Mouse (Mus musculus): ENCODE results near the gene Ttc7b. TPM values are rescaled to one million over a fixed set of nuclear protein-coding genes. Genes with fewer than 3 reads are reported as not detected.

The Ttc7b gene
- polyA plus RNA-seq, 1 experiment: 20.4 TPM

DNA sequence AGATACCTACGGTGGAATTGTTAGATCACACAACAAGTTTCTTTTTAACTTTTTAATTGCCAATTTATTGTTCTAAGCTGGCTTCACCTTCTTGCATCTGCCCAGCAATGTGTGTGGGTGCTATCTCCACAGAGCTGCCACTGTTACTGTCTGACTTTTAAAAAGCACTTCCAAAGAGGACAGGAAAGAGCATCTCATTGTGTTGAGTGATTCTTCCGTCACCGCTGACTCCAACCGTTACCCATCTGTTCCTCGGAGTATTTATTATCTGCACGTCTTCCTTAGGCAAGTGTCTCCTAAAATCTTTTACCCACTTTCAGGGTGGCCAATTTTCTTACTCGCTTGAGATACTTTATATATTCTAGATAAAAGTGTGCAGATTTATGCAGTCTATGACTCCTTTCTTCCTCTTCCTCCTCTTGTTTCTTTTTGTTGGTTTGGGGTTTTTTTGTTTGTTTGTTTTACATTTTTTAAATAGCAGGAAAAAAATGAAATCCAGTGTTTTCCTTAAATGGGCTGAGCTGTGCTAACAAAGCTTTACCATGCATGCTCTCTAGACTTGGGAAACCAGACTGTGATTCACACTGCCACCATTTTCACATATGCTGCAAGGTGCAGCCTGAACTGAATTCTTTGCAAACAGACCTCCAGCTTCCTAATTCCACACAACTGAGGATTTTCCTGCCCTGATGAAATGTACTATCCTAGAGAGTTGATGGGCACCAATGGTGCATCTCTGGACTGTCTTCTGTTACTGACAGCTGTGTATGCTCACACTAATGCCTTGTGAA, 50.9 kb downstream of the Ttc7b start:
- Histone ChIP-seq H3K27me3 (ENCODE audit: control insufficient read depth, insufficient read depth, low read length) (no peaks in the 10 kb centered on the region), H3K4me3 (ENCODE audit: extremely low read depth, insufficient read depth, insufficient read length) (no peak overlapping the region), H3K4me1 (ENCODE audit: control insufficient read depth, insufficient read depth, insufficient read length) (no peaks in the 10 kb centered on the region), H3K36me3 (ENCODE audit: control insufficient read depth, insufficient read depth, low read length) (no peaks in the 10 kb centered on the region; the same call in 1 of the 2 replicates), H3K27ac (ENCODE audit: insufficient read depth, low read length) (no peak overlapping the region)
- WGBS: 89% methylated on average over 7 of the region's 7 CpGs
- TF ChIP-seq CTCF (IDR thresholded peaks at IDR 0.05; ENCODE audit: extremely low read depth, insufficient read depth, insufficient read length, insufficient replicate concordance) (no peak), POLR2A (IDR thresholded peaks at IDR 0.05; ENCODE audit: low read depth, low read length) (no peak)
- no peak for DNase-seq (ENCODE audit: low read depth in 1 of 2, low spot score in 2 of 2)

DNA sequence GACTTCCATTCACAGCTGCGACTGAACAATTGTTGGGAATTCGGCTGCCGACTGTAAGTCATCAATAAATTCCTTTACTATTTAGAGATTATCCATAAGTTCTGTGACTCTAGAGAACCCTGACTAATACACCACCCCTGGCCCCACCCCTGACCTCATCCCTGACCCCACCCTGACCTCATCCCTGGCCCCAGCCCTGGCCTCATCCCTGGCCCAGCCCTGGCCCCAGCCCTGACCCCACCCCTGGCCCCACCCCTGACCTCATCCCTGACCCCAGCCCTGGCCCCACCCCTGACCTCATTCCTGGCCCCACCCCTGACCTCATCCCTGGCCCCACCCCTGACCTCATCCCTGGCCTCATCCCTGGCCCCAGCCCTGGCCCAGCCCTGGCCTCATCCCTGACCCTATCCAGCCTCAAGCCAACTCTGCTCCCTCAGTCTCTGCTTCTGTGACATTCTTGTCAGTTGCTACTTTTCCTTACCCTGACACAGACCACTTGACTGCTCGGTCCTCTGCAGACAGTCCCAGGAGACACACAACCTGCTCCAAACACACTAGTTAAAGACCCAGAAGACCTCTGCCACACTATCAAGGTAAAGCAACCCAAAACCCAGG, 55.4 kb downstream of the Ttc7b start:
- Histone ChIP-seq H3K27ac (ENCODE audit: insufficient read depth, low read length) (no peak overlapping the region), H3K4me3 (ENCODE audit: extremely low read depth, insufficient read depth, insufficient read length) (no peak overlapping the region), H3K27me3 (ENCODE audit: control insufficient read depth, insufficient read depth, low read length) (no peaks in the 10 kb centered on the region), H3K36me3 (ENCODE audit: control insufficient read depth, insufficient read depth, low read length) (no peaks in the 10 kb centered on the region; the same call in 1 of the 2 replicates), H3K4me1 (ENCODE audit: control insufficient read depth, insufficient read depth, insufficient read length) (no peaks in the 10 kb centered on the region)
- WGBS: 99% methylated on average over 3 of the region's 4 CpGs
- DNase-seq (ENCODE audit: low read depth in 1 of 2, low spot score in 2 of 2): no peak
- TF ChIP-seq CTCF (IDR thresholded peaks at IDR 0.05; ENCODE audit: extremely low read depth, insufficient read depth, insufficient read length, insufficient replicate concordance): no peak
- TF ChIP-seq POLR2A (IDR thresholded peaks at IDR 0.05; ENCODE audit: low read depth, low read length): no peak

DNA sequence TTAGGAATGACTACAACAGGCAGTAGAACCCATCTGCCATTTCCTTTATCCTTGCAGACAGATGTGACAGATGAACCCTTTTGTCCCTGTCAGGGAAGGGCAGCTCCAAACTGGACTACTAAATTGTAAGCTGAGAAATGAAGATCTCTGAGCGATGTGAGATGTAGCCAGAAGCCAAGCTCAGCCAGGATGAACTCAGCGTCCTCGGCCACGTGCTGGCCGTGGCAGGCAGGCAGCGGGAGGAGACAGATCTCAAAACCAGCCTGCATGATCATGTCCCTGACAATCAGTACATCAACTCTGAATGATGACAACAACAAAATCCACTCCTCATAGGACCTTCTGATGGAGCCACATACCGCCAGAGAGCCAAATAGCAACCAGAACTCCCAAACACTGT, 62.9 kb downstream of the Ttc7b start:
- DNase-seq (ENCODE audit: low read depth in 1 of 2, low spot score in 2 of 2): no peak
- Histone ChIP-seq H3K4me1 (ENCODE audit: control insufficient read depth, insufficient read depth, insufficient read length) (no peaks in the 10 kb centered on the region), H3K27ac (ENCODE audit: insufficient read depth, low read length) (no peak overlapping the region), H3K36me3 (ENCODE audit: control insufficient read depth, insufficient read depth, low read length) (no peaks in the 10 kb centered on the region), H3K4me3 (ENCODE audit: extremely low read depth, insufficient read depth, insufficient read length) (no peak overlapping the region), H3K27me3 (ENCODE audit: control insufficient read depth, insufficient read depth, low read length) (no peaks in the 10 kb centered on the region)
- 94% methylated on average over 7 of the region's 7 CpGs for WGBS
- TF ChIP-seq POLR2A (IDR thresholded peaks at IDR 0.05; ENCODE audit: low read depth, low read length) (no peak), CTCF (IDR thresholded peaks at IDR 0.05; ENCODE audit: extremely low read depth, insufficient read depth, insufficient read length, insufficient replicate concordance) (no peak)

DNA sequence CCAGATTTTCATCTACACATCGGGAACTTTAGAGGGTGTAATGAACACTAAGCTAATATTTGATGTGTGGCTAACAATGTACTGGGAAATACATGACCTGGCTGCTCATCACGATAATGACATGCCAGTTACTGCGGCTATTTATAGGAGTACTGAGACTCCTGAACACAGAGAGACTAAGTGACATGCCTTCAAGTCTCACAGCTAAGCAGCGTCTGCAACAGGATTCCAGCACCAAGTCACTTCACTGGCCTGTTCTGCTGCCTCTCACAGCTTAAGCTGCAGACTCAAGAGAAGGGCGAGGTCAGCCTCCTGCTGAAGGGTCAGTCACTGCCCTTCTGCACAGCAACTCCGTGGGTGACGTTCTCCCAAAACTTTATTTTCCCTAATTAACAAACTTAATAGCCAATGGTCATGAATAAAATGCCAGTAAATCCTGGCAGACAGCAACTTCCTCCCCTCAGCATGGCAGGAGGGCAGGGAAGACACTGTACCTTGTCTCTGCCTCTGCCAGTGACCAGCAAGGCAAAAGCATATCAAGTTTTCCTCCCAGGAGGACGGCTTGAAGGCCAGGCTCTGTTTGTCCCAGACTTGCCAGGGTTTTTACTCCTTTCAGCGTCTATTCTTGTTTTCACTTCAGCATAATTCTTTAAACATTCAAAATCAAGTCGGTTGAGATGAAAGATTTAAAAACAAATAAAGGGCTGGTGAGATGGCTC, 64.2 kb downstream of the Ttc7b start:
- no peak for TF ChIP-seq CTCF (IDR thresholded peaks at IDR 0.05; ENCODE audit: extremely low read depth, insufficient read depth, insufficient read length, insufficient replicate concordance)
- TF ChIP-seq POLR2A (IDR thresholded peaks at IDR 0.05; ENCODE audit: low read depth, low read length): no peak
- no peak overlapping the region for H3K4me3 ChIP-seq (ENCODE audit: extremely low read depth, insufficient read depth, insufficient read length)
- no peak overlapping the region for H3K27ac ChIP-seq (ENCODE audit: insufficient read depth, low read length)
- H3K36me3 ChIP-seq (ENCODE audit: control insufficient read depth, insufficient read depth, low read length): no peaks in the 10 kb centered on the region
- WGBS: 86% methylated on average over 10 of the region's 10 CpGs
- no peaks in the 10 kb centered on the region for H3K4me1 ChIP-seq (ENCODE audit: control insufficient read depth, insufficient read depth, insufficient read length)
- DNase-seq (ENCODE audit: low read depth in 1 of 2, low spot score in 2 of 2): no peak
- H3K27me3 ChIP-seq (ENCODE audit: control insufficient read depth, insufficient read depth, low read length): no peaks in the 10 kb centered on the region

DNA sequence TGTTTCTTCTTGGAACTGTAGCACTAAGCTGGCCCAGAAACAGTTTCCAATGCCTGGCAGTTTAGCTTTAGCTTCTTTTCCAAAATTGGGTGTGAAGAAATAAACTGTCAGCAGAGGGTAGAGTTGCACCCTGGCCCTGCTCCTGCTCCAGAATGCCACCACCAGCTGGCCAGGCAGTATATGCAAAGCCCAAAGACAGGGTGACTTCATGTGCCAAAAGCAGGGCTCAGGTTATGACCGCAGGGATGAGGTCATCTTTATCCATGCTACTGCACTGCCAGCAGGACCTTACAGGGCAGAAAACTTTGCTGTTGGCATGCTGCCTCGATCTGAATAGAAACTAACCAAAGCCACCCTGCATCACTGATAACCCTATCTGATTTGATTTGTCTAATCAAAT, 65.2 kb downstream of the Ttc7b start:
- H3K36me3 ChIP-seq (ENCODE audit: control insufficient read depth, insufficient read depth, low read length): no peaks in the 10 kb centered on the region
- H3K27ac ChIP-seq (ENCODE audit: insufficient read depth, low read length): no peak overlapping the region
- H3K27me3 ChIP-seq (ENCODE audit: control insufficient read depth, insufficient read depth, low read length): no peaks in the 10 kb centered on the region
- no peaks in the 10 kb centered on the region for H3K4me1 ChIP-seq (ENCODE audit: control insufficient read depth, insufficient read depth, insufficient read length)
- no peak for TF ChIP-seq CTCF (IDR thresholded peaks at IDR 0.05; ENCODE audit: extremely low read depth, insufficient read depth, insufficient read length, insufficient replicate concordance)
- TF ChIP-seq POLR2A (IDR thresholded peaks at IDR 0.05; ENCODE audit: low read depth, low read length): no peak
- 85% methylated on average over 2 of the region's 2 CpGs for WGBS
- no peak for DNase-seq (ENCODE audit: low read depth in 1 of 2, low spot score in 2 of 2)
- no peak overlapping the region for H3K4me3 ChIP-seq (ENCODE audit: extremely low read depth, insufficient read depth, insufficient read length)

DNA sequence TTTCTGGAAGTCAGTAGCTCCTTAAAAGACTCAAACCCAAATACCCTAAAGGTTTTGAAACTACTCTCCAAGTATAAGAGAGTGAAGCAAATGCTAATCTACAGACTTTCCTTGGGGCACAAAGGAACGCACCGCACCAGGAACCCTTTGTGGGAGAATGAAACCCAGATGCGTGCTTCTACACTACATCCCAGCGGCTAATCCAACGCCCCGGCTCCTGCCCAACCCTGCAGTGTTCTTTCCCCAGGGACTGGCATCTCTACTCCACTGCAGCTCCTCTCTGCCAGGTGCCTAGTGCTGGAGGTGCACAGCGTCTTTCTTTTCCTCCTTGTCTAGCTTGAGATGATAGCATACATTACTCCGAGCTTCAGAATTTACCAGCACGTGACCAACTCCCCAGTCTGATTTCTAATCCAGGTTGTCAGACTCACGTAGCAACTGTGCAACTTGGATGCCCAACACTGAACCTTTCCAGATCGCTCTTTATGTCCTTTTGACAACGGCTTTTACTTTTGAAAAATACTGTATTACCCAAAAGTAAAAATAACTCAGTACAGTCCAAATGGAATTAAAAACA, 72.8 kb downstream of the Ttc7b start:
- peaks cover 17% of the 10 kb centered on the region; the same call in 1 of the 2 replicates for H3K4me1 ChIP-seq (ENCODE audit: control insufficient read depth, insufficient read depth, insufficient read length)
- no peak overlapping the region for H3K27ac ChIP-seq (ENCODE audit: insufficient read depth, low read length)
- TF ChIP-seq POLR2A (IDR thresholded peaks at IDR 0.05; ENCODE audit: low read depth, low read length): no peak
- TF ChIP-seq CTCF (IDR thresholded peaks at IDR 0.05; ENCODE audit: extremely low read depth, insufficient read depth, insufficient read length, insufficient replicate concordance): no peak
- no peak for DNase-seq (ENCODE audit: low read depth in 1 of 2, low spot score in 2 of 2)
- no peak overlapping the region for H3K4me3 ChIP-seq (ENCODE audit: extremely low read depth, insufficient read depth, insufficient read length)
- H3K36me3 ChIP-seq (ENCODE audit: control insufficient read depth, insufficient read depth, low read length): no peaks in the 10 kb centered on the region
- H3K27me3 ChIP-seq (ENCODE audit: control insufficient read depth, insufficient read depth, low read length): no peaks in the 10 kb centered on the region
- 93% methylated on average over 12 of the region's 12 CpGs for WGBS

Data from spleen, adult 2 months (tissue).